Mouse (Mus musculus): ENCODE results near the gene Fut1.
A peak's percentile ranks its signal among the peaks of the same experiment; 100 is the strongest.

GRCm38 (mm10) chr7:45589173-45589572 is 27.9 kb upstream of the Fut1 start:
- TF ChIP-seq CTCF (IDR thresholded peaks at IDR 0.05; ENCODE audit: low read depth, low read length) (peak; percentile 92), POLR2A (IDR thresholded peaks at IDR 0.05; ENCODE audit: extremely low read depth, insufficient read depth, low read length) (no peak)

Measured in liver, adult 2 months (tissue).